Mouse (Mus musculus) myocyte (in vitro differentiated cells): ENCODE data around the gene Sowahb.

ENCODE experiments used
- E2F4 ChIP-seq: IDR thresholded peaks from one replicate; pipeline ENCODE4 v1.6.1; 2011; ENCODE audit warnings: mild to moderate bottlenecking, control low read depth, moderate library complexity; ENCODE audit not compliant: insufficient read depth
- MYOD1 ChIP-seq, 3 experiments: IDR thresholded peaks; one replicate each; pipeline ENCODE4 v1.6.1; 2011; ENCODE audit warnings: control low read depth in 2 of 3, low read depth in 2 of 3, mild to moderate bottlenecking in 2 of 3, moderate library complexity in 1 of 3; ENCODE audit not compliant: insufficient read length in 2 of 3, control insufficient read depth in 1 of 3
- POLR2A ChIP-seq: IDR thresholded peaks from one replicate; pipeline ENCODE4 v1.6.1; 2011; ENCODE audit warnings: low read depth, mild to moderate bottlenecking, control low read depth, moderate library complexity; ENCODE audit not compliant: insufficient read length

DNA sequence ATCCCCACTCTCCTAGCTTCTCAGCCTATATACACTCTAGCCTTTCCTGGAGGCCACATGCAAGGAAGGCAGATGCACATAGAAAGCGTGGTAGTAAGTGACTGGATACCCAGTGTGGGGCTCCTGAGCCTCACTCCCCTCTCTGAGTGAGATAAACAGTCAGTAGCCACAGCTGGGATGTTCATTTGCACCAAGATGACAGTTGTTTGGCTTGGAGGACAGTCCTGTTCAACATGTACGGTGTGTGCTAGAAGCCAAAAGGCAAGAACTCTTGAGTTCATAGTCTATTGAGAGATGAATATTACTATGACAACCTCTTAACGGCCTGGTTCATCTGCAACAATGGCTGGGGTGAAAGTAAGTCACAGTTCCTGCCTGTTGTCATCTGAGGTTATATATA is 46.4 kb upstream of the Sowahb start:
- no peak for TF ChIP-seq POLR2A
- TF ChIP-seq E2F4 = no peak
- TF ChIP-seq MYOD1 (IDR thresholded peaks at IDR 0.05; ENCODE audit: control insufficient read depth in 1 of 3, insufficient read length in 2 of 3, low read depth in 2 of 3) = no peak
